Mouse (Mus musculus) MEL (cell line): Measurements from ENCODE around the gene Klhl42. TPM values are rescaled to one million over a fixed set of nuclear protein-coding genes. Genes with fewer than 3 reads are reported as not detected.

ENCODE experiments used
- DNase-seq: peaks from one replicate; pipeline ENCODE4 v3.0.0; 2011; ENCODE audit warnings: low read depth, low spot score
- H3K27ac ChIP-seq: 2 replicates; pipeline ENCODE4 v1.5.1; 2012; ENCODE audit warnings: low read depth, mild to moderate bottlenecking, control low read depth, low read length, moderate library complexity; ENCODE audit not compliant: control insufficient read depth
- H3K27me3 ChIP-seq, 2 experiments: fragments of 150-350 bp in 1 of 2; sonication (generic) in 1 of 2; 2 replicates each; pipeline ENCODE4 v1.6.1; 2012; ENCODE audit warnings: low read length in 2 of 2, mild to moderate bottlenecking in 2 of 2, improper control_type of control experiment in 1 of 2, moderate library complexity in 1 of 2; ENCODE audit not compliant: insufficient read depth in 2 of 2, control insufficient read depth in 1 of 2
- H3K36me3 ChIP-seq, 2 experiments: 2 replicates each; pipeline ENCODE4 v1.6.1; 2012 to 2014; ENCODE audit warnings: low read length in 2 of 2, improper control_type of control experiment in 1 of 2, inconsistent platforms in 1 of 2, mild to moderate bottlenecking in 1 of 2; ENCODE audit not compliant: insufficient read depth in 2 of 2, control insufficient read depth in 1 of 2
- H3K4me1 ChIP-seq, 2 experiments: fragments of 150-350 bp in 1 of 2; sonication (generic) in 1 of 2; 2 replicates each; pipeline ENCODE4 v1.6.1; 2012; ENCODE audit warnings: low read length in 2 of 2, improper control_type of control experiment in 1 of 2, mild to moderate bottlenecking in 1 of 2; ENCODE audit not compliant: insufficient read depth in 2 of 2, control insufficient read depth in 1 of 2
- H3K4me3 ChIP-seq, 2 experiments: fragments of 150-350 bp in 1 of 2; sonication (generic) in 1 of 2; 2 replicates each; pipeline ENCODE4 v1.5.1; 2012; ENCODE audit warnings: low read depth in 2 of 2, low read length in 2 of 2, mild to moderate bottlenecking in 2 of 2, moderate library complexity in 2 of 2, control low read depth in 1 of 2, improper control_type of control experiment in 1 of 2; ENCODE audit not compliant: control insufficient read depth in 1 of 2, insufficient read depth in 1 of 2
- H3K79me2 ChIP-seq: 2 replicates; pipeline ENCODE4 v1.6.1; 2012; ENCODE audit warnings: mild to moderate bottlenecking, low read length, moderate library complexity; ENCODE audit not compliant: control insufficient read depth, poor library complexity, insufficient read depth
- H3K9ac ChIP-seq: 2 replicates; pipeline ENCODE4 v1.6.1; 2012; ENCODE audit warnings: low read depth, mild to moderate bottlenecking, control low read depth, low read length, moderate library complexity; ENCODE audit not compliant: control insufficient read depth, poor library complexity, severe bottlenecking
- H3K9me3 ChIP-seq: fragments of 150-350 bp; sonication (generic); replicated peaks from 2 replicates; pipeline ENCODE4 v1.6.1; 2012; ENCODE audit warnings: mild to moderate bottlenecking, low read length, improper control_type of control experiment, moderate library complexity; ENCODE audit not compliant: insufficient read depth
- CHD1 ChIP-seq: IDR thresholded peaks from 2 replicates; pipeline ENCODE4 v1.6.1; 2012; ENCODE audit warnings: low read depth, mild to moderate bottlenecking, inconsistent platforms, low read length, improper control_type of control experiment
- E2F4 ChIP-seq: IDR thresholded peaks from 2 replicates; pipeline ENCODE4 v1.6.1; 2011; ENCODE audit warnings: low read depth, low read length, improper control_type of control experiment, borderline replicate concordance
- EP300 ChIP-seq, 2 experiments: IDR thresholded peaks; 2 replicates each; pipeline ENCODE4 v1.6.1; 2011; ENCODE audit warnings: improper control_type of control experiment in 2 of 2, low read length in 2 of 2, low read depth in 1 of 2, mild to moderate bottlenecking in 1 of 2
- ETS1 ChIP-seq: IDR thresholded peaks from 2 replicates; pipeline ENCODE4 v1.6.1; 2012; ENCODE audit warnings: low read depth, mild to moderate bottlenecking, inconsistent platforms, low read length, improper control_type of control experiment, moderate library complexity
- GABPA ChIP-seq: IDR thresholded peaks from 2 replicates; pipeline ENCODE4 v1.6.1; 2012; ENCODE audit warnings: low read depth, mild to moderate bottlenecking, inconsistent platforms, low read length, improper control_type of control experiment, moderate library complexity
- MAX ChIP-seq: IDR thresholded peaks from 2 replicates; pipeline ENCODE4 v1.6.1; 2011; ENCODE audit warnings: low read length, improper control_type of control experiment
- MEF2A ChIP-seq: IDR thresholded peaks from 2 replicates; pipeline ENCODE4 v1.6.1; 2014; ENCODE audit warnings: low read depth, mild to moderate bottlenecking, inconsistent platforms, low read length, improper control_type of control experiment; ENCODE audit not compliant: poor library complexity, insufficient replicate concordance, severe bottlenecking; ENCODE audit errors: extremely low read depth
- MXI1 ChIP-seq: IDR thresholded peaks from 2 replicates; pipeline ENCODE4 v1.6.1; 2011; ENCODE audit warnings: mild to moderate bottlenecking, low read depth, low read length, improper control_type of control experiment
- NELFE ChIP-seq: IDR thresholded peaks from 2 replicates; pipeline ENCODE4 v1.6.1; 2011; ENCODE audit warnings: low read depth, low read length, improper control_type of control experiment
- POLR2A ChIP-seq, 2 experiments: IDR thresholded peaks; 2 replicates each; pipeline ENCODE4 v1.6.1; 2011 to 2012; ENCODE audit warnings: low read length in 2 of 2, mild to moderate bottlenecking in 2 of 2, control low read depth in 1 of 2, improper control_type of control experiment in 1 of 2, low read depth in 1 of 2, moderate library complexity in 1 of 2; ENCODE audit not compliant: control insufficient read depth in 1 of 2, insufficient read depth in 1 of 2, poor library complexity in 1 of 2
- POLR2AphosphoS2 ChIP-seq: IDR thresholded peaks from 2 replicates; pipeline ENCODE4 v1.6.1; 2011; ENCODE audit warnings: low read length, improper control_type of control experiment
- POLR2AphosphoS5 ChIP-seq: IDR thresholded peaks from 2 replicates; pipeline ENCODE4 v1.6.1; 2012; ENCODE audit warnings: low read depth, borderline replicate concordance, mild to moderate bottlenecking, inconsistent platforms, low read length, moderate library complexity, mixed read lengths
- RAD21 ChIP-seq: IDR thresholded peaks from 2 replicates; pipeline ENCODE4 v1.6.1; 2011; ENCODE audit warnings: mild to moderate bottlenecking, low read depth, low read length, improper control_type of control experiment
- SIN3A ChIP-seq: IDR thresholded peaks from 2 replicates; pipeline ENCODE4 v1.6.1; 2012; ENCODE audit warnings: low read length, improper control_type of control experiment, inconsistent platforms
- SMC3 ChIP-seq: IDR thresholded peaks from 2 replicates; pipeline ENCODE4 v1.6.1; 2011; ENCODE audit warnings: low read depth, low read length, improper control_type of control experiment
- TBP ChIP-seq: IDR thresholded peaks from 2 replicates; pipeline ENCODE4 v1.8.0; 2011; ENCODE audit warnings: low read depth, low read length, improper control_type of control experiment
- USF2 ChIP-seq, 2 experiments: IDR thresholded peaks; 2 replicates each; pipeline ENCODE4 v1.6.1; 2011 to 2012; ENCODE audit warnings: improper control_type of control experiment in 2 of 2, low read length in 2 of 2, borderline replicate concordance in 1 of 2, inconsistent platforms in 1 of 2, low read depth in 1 of 2, mild to moderate bottlenecking in 1 of 2; ENCODE audit not compliant: insufficient read depth in 1 of 2
- ZC3H11A ChIP-seq: IDR thresholded peaks from 2 replicates; pipeline ENCODE4 v1.6.1; 2012; ENCODE audit warnings: low read depth, mild to moderate bottlenecking, inconsistent platforms, low read length, improper control_type of control experiment
- ZKSCAN1 ChIP-seq: IDR thresholded peaks from 2 replicates; pipeline ENCODE4 v1.6.1; 2012; ENCODE audit warnings: low read depth, mild to moderate bottlenecking, inconsistent platforms, low read length, improper control_type of control experiment, moderate library complexity
- polyA plus RNA-seq, 2 experiments: library from polyadenylated mRNA; stranded (reverse) in 1 of 2; unstranded in 1 of 2; fragments of >175 nt in 1 of 2; fragments of >200 nt in 1 of 2; gene quantifications; 2 replicates each; pipeline versions ENCODE4 v1.2.1 to v1.2.4; 2012; ENCODE audit warnings: low replicate concordance in 2 of 2, low read depth in 1 of 2; ENCODE audit not compliant: insufficient read length in 2 of 2, insufficient read depth in 1 of 2, missing spikeins in 1 of 2
- total RNA-seq: library from RNA; depleted of rRNA; stranded (reverse); fragments of 300-350 nt; gene quantifications from 2 replicates; pipeline ENCODE4 v1.2.3, GENCODE M21; 2012

Klhl42 gene
- total and polyA plus RNA-seq, 3 experiments, result 8.2 to 10.9 TPM; not detected in 1

DNA sequence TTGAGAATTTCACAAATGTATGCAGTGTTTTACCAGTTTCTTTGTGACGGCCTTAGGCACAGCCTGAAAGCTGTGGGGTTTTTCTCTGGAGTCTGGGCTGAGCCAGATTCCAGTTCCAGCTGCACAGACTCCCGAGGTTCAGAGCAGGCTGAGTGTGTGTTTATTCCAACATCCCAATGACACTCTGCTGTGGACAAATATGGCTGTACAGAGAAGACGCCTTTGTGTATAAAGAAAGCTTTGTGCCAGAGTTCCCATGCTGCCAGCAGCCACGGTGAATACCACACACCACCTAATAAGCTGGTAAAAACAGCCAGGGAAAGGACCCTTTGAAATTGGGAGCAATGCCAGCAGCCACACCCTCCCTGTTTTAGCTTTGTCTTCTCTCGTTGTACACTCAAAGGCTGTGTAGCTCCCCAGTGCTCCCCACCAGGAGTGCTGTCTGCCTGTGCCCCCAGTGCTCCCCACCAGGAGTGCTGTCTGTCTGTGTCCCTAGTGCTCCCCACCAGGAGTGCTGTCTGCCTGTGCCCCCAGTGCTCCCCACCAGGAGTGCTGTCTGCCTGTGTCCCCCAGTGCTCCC, 15.3 kb upstream of the Klhl42 start:
- H3K4me1 ChIP-seq, result peaks cover 0 to 4% of the 10 kb centered on the region in 2 experiments; a peak in 2 of 4 replicates
- H3K79me2 ChIP-seq, result no peaks in the 10 kb centered on the region
- no peak overlapping the region for H3K9ac ChIP-seq
- peak; percentile 26 for DNase-seq
- no peak for TF ChIP-seq SIN3A
- no peak for TF ChIP-seq ZKSCAN1
- no peak for TF ChIP-seq USF2 (IDR thresholded peaks at IDR 0.05; ENCODE audit: borderline replicate concordance in 1 of 2, insufficient read depth in 1 of 2, low read depth in 1 of 2, low read length in 2 of 2)
- TF ChIP-seq MEF2A, result no peak
- TF ChIP-seq MXI1, result no peak
- no peak for TF ChIP-seq TBP
- no peak for TF ChIP-seq POLR2A (IDR thresholded peaks at IDR 0.05; ENCODE audit: control insufficient read depth in 1 of 2, insufficient read depth in 1 of 2, low read depth in 1 of 2, low read length in 2 of 2, poor library complexity in 1 of 2)
- TF ChIP-seq ETS1, result no peak
- TF ChIP-seq RAD21, result no peak
- no peak for TF ChIP-seq EP300 (IDR thresholded peaks at IDR 0.05; ENCODE audit: low read depth in 1 of 2, low read length in 2 of 2)
- H3K27me3 ChIP-seq, result no peaks in the 10 kb centered on the region
- H3K4me3 ChIP-seq, result no peak overlapping the region
- H3K27ac ChIP-seq, result no peak overlapping the region
- H3K9me3 ChIP-seq, result no peaks in the 10 kb centered on the region
- H3K36me3 ChIP-seq, result peaks cover 0 to 2% of the 10 kb centered on the region in 2 experiments; a peak in 2 of 4 replicates

DNA sequence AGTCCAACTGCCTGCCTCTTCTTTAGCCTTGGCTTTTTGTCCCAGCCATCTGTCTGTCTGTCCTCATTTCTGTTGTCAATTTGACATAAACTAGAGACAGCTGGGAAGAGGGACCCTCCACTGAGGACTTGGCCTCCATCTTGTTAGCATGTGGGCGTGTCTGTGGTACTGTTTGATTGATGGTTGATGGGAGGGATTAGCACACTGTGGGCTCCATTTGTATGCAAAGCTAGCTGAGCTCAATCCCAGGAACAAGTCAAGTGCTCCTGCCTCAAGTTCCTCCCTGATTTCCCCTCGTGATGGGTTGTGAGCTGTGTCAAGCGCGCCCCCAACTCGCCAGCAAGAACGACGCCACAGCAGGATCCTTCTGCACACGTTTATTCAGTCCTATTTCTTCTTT, 14.3 kb upstream of the Klhl42 start:
- Histone ChIP-seq H3K27ac (no peak overlapping the region), H3K79me2 (no peaks in the 10 kb centered on the region), H3K9me3 (no peaks in the 10 kb centered on the region), H3K27me3 (no peaks in the 10 kb centered on the region), H3K9ac (no peak overlapping the region), H3K4me1 (peaks cover 0 to 4% of the 10 kb centered on the region in 2 experiments; a peak in 2 of 4 replicates), H3K4me3 (no peak overlapping the region), H3K36me3 (peaks cover 0 to 2% of the 10 kb centered on the region in 2 experiments; a peak in 2 of 4 replicates)
- DNase-seq, result no peak
- TF ChIP-seq POLR2A (IDR thresholded peaks at IDR 0.05; ENCODE audit: control insufficient read depth in 1 of 2, insufficient read depth in 1 of 2, low read depth in 1 of 2, low read length in 2 of 2, poor library complexity in 1 of 2) (no peak), ETS1 (no peak), TBP (no peak), MEF2A (no peak), SMC3 (no peak), ZKSCAN1 (no peak), POLR2AphosphoS5 (no peak), ZC3H11A (no peak), MAX (no peak), CHD1 (no peak), GABPA (no peak), EP300 (IDR thresholded peaks at IDR 0.05; ENCODE audit: low read depth in 1 of 2, low read length in 2 of 2) (no peak), E2F4 (no peak), POLR2AphosphoS2 (no peak), NELFE (no peak)
- TF ChIP-seq, all 39 proteins: peak for 0
